Mouse (Mus musculus) megakaryocyte, embryonic 14.5 days (primary cell): ENCODE data around the gene Dock6. TPM values are rescaled to one million over a fixed set of nuclear protein-coding genes. Genes with fewer than 3 reads are reported as not detected.

Experiments used
- H3K27me3 ChIP-seq: replicated peaks from 2 replicates; pipeline ENCODE3; 2012; ENCODE audit warnings: inconsistent platforms
- H3K36me3 ChIP-seq: replicated peaks from 2 replicates; pipeline ENCODE3; 2012; ENCODE audit warnings: low read length, inconsistent platforms, mixed read lengths
- H3K4me1 ChIP-seq: 2 replicates; pipeline ENCODE4 v1.6.1; 2012; ENCODE audit warnings: inconsistent platforms
- H3K4me3 ChIP-seq: replicated peaks from 2 replicates; pipeline ENCODE3; 2012; ENCODE audit warnings: moderate library complexity, mild to moderate bottlenecking, inconsistent platforms
- H3K9me3 ChIP-seq: 2 replicates; pipeline ENCODE4 v1.6.1; 2012; ENCODE audit warnings: inconsistent platforms
- FLI1 ChIP-seq: IDR thresholded peaks from 2 replicates; pipeline ENCODE4 v1.6.1; 2012; ENCODE audit warnings: low read length, inconsistent platforms, mixed read lengths
- GATA1 ChIP-seq: IDR thresholded peaks from 3 replicates; pipeline ENCODE4 v1.6.1; 2012; ENCODE audit warnings: mixed read lengths, low read length, inconsistent platforms, borderline replicate concordance
- polyA plus RNA-seq: library from polyadenylated mRNA; stranded (reverse); fragments of >175 nt; gene quantifications from 2 replicates; pipeline ENCODE4 v1.2.3, GENCODE M21; 2012; ENCODE audit warnings: low replicate concordance; ENCODE audit not compliant: insufficient read depth

The Dock6 gene
- polyA plus RNA-seq, 1 experiment: 3.0 TPM

DNA sequence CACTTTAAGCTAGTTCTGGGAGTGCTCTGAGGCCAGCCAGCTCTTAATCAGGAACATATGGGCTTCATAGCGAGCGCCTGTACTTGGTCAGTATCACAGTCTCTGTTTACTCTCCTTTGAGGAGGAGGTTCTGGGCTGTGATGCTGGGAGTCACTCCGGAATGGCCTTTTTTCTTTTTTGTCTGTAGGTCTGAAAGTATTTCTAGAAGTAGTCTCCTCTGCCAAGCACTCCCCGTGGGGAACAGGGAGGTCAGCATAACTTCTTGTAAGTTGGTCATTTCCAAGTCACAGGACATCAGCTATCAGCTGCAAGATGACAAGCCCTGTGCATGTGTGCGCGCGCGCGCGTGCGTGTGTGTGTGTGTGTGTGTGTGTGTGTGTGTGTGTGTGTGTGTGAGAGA is 84.5 kb downstream of the Dock6 start:
- no peaks in the 10 kb centered on the region for H3K9me3 ChIP-seq
- no peak overlapping the region for H3K4me3 ChIP-seq
- H3K36me3 ChIP-seq: no peaks in the 10 kb centered on the region
- no peak for TF ChIP-seq FLI1
- TF ChIP-seq GATA1: no peak
- peaks cover 17% of the 10 kb centered on the region for H3K4me1 ChIP-seq
- H3K27me3 ChIP-seq: peaks cover 23% of the 10 kb centered on the region

DNA sequence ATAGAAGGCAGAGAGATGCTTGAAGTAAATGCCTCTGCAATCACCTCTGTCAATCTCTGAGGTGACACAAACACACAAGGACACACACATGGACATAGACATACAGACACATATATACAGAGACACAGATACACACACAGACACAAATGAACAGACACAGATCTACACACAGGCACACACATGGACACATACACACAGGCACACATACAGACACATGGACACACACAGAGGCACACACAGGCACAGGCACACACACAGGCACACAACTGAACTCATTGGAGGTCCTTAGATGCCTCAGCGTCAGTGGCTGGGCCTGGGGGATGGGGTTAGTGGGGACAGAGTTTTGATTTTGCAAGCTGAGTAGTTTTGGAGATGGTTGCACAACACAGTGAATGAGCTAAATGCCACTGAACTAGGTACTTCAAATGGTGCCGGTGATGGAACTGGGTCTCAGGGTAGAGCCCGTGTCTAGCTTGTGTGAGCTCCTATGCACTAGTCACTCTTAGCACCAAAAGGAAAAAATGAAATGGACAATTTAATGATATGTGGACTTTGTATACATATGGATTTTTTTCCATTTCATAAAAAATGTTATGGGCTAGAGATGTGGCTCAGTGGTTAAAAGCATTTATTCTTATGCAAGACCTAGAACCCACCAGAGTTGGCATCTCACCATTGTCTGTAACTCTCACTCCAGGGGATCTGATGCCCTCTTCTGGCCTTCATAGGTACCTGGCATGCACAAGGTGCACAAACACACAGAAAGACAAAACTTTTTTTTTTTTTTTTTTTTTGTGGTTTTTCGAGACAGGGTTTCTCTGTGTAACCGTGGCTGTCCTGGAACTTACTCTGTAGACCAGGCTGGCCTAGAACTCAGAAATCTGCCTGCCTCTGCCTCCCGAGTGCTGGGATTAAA is 88.1 kb downstream of the Dock6 start:
- no peak for TF ChIP-seq GATA1
- no peak for TF ChIP-seq FLI1

DNA sequence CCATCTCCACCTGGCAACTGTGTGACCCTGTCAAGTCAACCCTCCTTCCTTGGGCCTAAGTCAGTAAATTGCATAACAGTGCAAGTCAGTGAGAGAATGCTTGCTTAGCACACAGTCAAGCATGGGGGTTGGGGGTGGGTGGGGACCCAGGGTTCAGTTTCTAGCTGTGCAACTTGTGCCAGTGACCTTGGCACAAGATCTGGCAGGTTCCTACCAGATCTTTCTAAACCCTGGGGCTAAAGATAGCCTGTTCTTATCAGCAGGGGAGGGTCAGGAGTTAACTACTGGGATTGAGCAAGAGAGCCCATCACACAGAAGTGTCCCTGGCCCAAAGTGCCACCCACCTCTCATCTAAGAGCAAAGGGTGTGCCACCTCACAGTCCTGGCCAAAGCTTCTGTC is 90.3 kb downstream of the Dock6 start:
- Histone ChIP-seq H3K9me3 (no peaks in the 10 kb centered on the region), H3K36me3 (peaks cover 7% of the 10 kb centered on the region), H3K4me1 (peaks cover 42% of the 10 kb centered on the region), H3K4me3 (no peak overlapping the region), H3K27me3 (peaks cover 10% of the 10 kb centered on the region)
- TF ChIP-seq FLI1: no peak
- no peak for TF ChIP-seq GATA1

More for the DNA sequence above, 88.1 kb downstream of the Dock6 start:
- Histone ChIP-seq H3K27me3 (peaks cover 12% of the 10 kb centered on the region), H3K36me3 (no peaks in the 10 kb centered on the region), H3K4me1 (peaks cover 33% of the 10 kb centered on the region), H3K4me3 (peak overlapping the region; percentile 5), H3K9me3 (no peaks in the 10 kb centered on the region)

DNA sequence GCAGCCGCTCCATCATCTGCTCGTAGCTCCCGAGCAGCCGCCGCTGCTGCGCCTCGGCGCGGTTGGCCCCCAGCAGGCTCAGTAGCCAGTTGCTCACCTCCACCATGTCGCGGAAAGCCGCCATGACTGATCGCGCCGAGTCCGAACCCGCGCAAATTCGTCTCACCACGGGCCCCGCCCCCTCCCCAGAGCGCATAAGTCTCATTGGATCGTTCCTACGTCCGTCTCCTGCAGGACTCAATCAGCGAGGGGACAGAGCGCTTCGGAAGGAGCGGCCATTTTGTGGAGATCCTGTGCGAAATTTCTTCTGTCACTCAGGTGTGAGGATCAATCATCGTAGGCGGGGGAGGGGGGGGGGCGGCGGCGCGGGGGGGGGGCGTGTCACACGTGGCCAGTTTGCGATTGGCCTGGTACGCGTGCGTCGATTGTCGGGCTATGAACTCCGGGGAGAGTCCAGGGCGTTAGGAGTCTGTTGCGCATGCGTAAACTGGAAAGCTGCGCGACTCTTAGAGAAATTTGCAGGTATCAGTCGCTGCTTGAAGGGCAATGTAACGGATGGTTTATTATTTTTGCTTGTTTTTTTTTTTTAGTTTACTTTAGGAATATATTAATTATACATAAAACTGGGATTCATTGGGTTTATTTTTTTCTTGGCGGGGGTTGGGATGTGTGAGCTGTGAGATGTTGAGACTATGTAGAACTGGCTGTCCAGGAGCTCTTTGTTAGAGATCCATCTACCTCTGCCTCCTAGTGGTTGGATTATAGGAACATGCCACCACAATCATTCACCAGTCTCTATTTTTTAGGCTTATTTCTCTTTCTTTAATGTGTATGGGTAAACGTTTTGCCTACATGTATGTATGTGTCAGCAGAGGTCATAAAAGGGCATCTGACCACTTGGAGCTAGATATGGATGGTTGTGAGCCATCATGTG is 92.0 kb downstream of the Dock6 start, which contains the start of gene Spc24:
Gene Spc24, minus strand, starts transcription at position 149 of the 934 bp plus-strand sequence.
- no peaks in the 10 kb centered on the region for H3K9me3 ChIP-seq
- H3K4me3 ChIP-seq: peak within 1 kb of the TSS; percentile 95
- peaks cover 20% of the 10 kb centered on the region for H3K36me3 ChIP-seq
- H3K27me3 ChIP-seq: peaks cover 2% of the 10 kb centered on the region
- peaks cover 39% of the 10 kb centered on the region for H3K4me1 ChIP-seq
- TF ChIP-seq GATA1: no peak
- no peak for TF ChIP-seq FLI1

- TF ChIP-seq FLI1 (no peak), GATA1 (no peak)
- peaks cover 39% of the 10 kb centered on the region for H3K4me1 ChIP-seq
- H3K4me3 ChIP-seq: peak overlapping the region; percentile 95
- H3K27me3 ChIP-seq: peaks cover 2% of the 10 kb centered on the region
- peaks cover 24% of the 10 kb centered on the region for H3K36me3 ChIP-seq
- no peaks in the 10 kb centered on the region for H3K9me3 ChIP-seq
Observed at GRCm38 (mm10) chr9:21759718-21760117, 92.7 kb downstream of the Dock6 start.

GRCm38 (mm10) chr9:21758576-21759529 is 93.6 kb downstream of the Dock6 start:
- peaks cover 33% of the 10 kb centered on the region for H3K36me3 ChIP-seq
- peak overlapping the region; percentile 74 for H3K4me3 ChIP-seq
- peaks cover 39% of the 10 kb centered on the region for H3K4me1 ChIP-seq
- no peak for TF ChIP-seq GATA1
- TF ChIP-seq FLI1: no peak
- H3K9me3 ChIP-seq: no peaks in the 10 kb centered on the region
- H3K27me3 ChIP-seq: peaks cover 2% of the 10 kb centered on the region

DNA sequence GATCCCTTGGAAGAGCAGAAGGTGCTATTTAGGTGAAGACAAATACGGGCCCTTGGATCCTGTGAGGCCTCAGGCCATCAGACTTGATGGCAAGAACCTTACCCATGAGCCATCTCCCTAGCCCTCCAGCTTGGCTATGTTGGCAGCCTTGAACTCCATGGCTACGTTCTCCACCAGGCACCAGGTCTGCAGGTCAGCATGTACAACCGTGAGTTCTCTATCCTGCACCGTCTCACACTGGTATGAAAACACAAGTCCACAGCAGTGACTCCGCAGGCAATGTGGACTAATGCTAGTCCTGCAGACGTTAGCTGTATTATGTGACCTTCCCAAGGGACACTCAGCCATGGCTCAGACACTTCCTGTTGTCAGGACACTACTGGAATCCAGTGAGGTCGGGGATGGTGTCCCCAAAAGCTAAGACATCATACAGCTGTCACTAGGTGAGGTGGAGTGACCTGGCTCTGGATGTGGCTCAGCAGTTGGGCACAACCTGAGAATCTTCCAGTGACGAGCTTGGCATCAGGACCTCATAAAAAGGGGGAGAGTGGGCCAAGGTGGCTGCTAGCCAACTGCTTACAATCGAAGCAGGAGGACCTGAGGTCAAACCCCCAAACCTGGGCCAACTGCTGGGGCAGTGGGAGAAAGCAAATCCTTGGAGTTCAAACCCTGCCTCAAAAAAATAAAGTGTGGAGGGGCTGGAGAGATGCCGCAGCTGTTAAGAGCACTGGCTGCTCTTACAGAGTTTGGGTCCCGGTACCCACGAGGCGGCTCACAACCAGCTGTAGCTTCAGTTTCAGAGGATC is 97.7 kb downstream of the Dock6 start:
- Histone ChIP-seq H3K4me1 (peaks cover 52% of the 10 kb centered on the region), H3K4me3 (no peak overlapping the region), H3K27me3 (no peaks in the 10 kb centered on the region), H3K36me3 (peaks cover 65% of the 10 kb centered on the region), H3K9me3 (no peaks in the 10 kb centered on the region)
- TF ChIP-seq FLI1: no peak
- TF ChIP-seq GATA1: no peak

GRCm38 (mm10) chr9:21754003-21754402 is 98.4 kb downstream of the Dock6 start:
- H3K27me3 ChIP-seq: no peaks in the 10 kb centered on the region
- no peak overlapping the region for H3K4me3 ChIP-seq
- H3K4me1 ChIP-seq: peaks cover 52% of the 10 kb centered on the region
- H3K36me3 ChIP-seq: peaks cover 72% of the 10 kb centered on the region
- TF ChIP-seq GATA1 (no peak), FLI1 (no peak)
- H3K9me3 ChIP-seq: no peaks in the 10 kb centered on the region
